Mouse (Mus musculus) stomach, embryonic 15.5 days (tissue): ENCODE measurements around the gene Abhd12. TPM values are rescaled to one million over a fixed set of nuclear protein-coding genes. Genes with fewer than 3 reads are reported as not detected.

Experiments used
- ATAC-seq: fragments of 200-750 bp; cut with Nextera tagmentation; 2 replicates; pipeline ENCODE4 v1.8.0; 2017; ENCODE audit warnings: low read depth, moderate number of reproducible peaks, moderate TSS enrichment; ENCODE audit not compliant: insufficient read depth, low FRiP score
- H3K27ac ChIP-seq: fragments of 300-500 bp; sonication (generic); 2 replicates; pipeline ENCODE4 v1.5.1; 2015; ENCODE audit warnings: mild to moderate bottlenecking, inconsistent platforms
- H3K27me3 ChIP-seq: fragments of 300-500 bp; sonication (generic); replicated peaks from 2 replicates; pipeline ENCODE4 v1.6.1; 2015; ENCODE audit warnings: inconsistent platforms
- H3K36me3 ChIP-seq: fragments of 300-500 bp; sonication (generic); 2 replicates; pipeline ENCODE4 v1.6.1; 2015; ENCODE audit warnings: inconsistent platforms
- H3K4me1 ChIP-seq: fragments of 300-500 bp; sonication (generic); 2 replicates; pipeline ENCODE4 v1.6.1; 2015; ENCODE audit warnings: inconsistent platforms
- H3K4me2 ChIP-seq: fragments of 300-500 bp; sonication (generic); 2 replicates; pipeline ENCODE4 v1.6.1; 2015; ENCODE audit warnings: mild to moderate bottlenecking, inconsistent platforms
- H3K4me3 ChIP-seq: fragments of 300-500 bp; sonication (generic); replicated peaks from 2 replicates; pipeline ENCODE4 v1.5.1; 2015; ENCODE audit warnings: inconsistent platforms
- H3K9ac ChIP-seq: fragments of 300-500 bp; sonication (generic); 2 replicates; pipeline ENCODE4 v1.6.1; 2015; ENCODE audit warnings: inconsistent platforms
- H3K9me3 ChIP-seq: fragments of 300-500 bp; sonication (generic); 2 replicates; pipeline ENCODE4 v1.6.1; 2016; ENCODE audit warnings: inconsistent platforms
- whole genome bisulfite sequencing: fragments of 180-500 bp; shearing (Covaris S2); methylation state at CpG from one replicate; pipeline ENCODE4 v1.1.7; 2015; 5-methylcytosine and 5-hydroxymethylcytosine counted together
- polyA plus RNA-seq: library from polyadenylated mRNA; unstranded; fragments of >200 nt; fragmentation: Nextera tagmentation; extraction: Ambion mirVana; gene quantifications from 2 replicates; pipeline ENCODE4 v1.2.1, GENCODE M21; 2015

Gene Abhd12
- polyA plus RNA-seq, 1 experiment from 2014 or later: 58.3 TPM

DNA sequence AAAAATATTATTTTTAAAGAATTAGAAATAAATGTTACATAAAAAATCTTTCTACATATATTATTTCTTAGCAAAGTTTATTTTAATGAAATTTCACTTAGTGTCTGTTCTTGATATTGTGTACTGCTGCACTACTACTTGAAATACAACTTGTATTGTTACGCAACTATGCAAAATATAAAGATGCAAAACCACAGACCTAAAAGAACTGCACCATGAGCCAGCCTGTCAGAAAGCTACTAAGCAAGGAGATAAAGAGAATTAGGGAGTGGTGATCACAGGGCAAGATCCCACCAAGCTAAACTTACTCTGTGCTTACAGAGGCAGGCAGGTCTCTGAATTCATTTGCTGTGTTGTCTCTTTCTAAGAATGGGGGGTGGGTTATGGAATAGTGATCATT, 29.3 kb downstream of the Abhd12 start:
- Histone ChIP-seq H3K27ac (no peak overlapping the region), H3K4me1 (no peaks in the 10 kb centered on the region), H3K9me3 (no peaks in the 10 kb centered on the region), H3K4me2 (no peak overlapping the region), H3K36me3 (no peaks in the 10 kb centered on the region), H3K27me3 (no peaks in the 10 kb centered on the region), H3K4me3 (no peak overlapping the region), H3K9ac (no peak overlapping the region)
- no peak for ATAC-seq
- 95% methylated on average over 1 of the region's 1 CpGs for WGBS

DNA sequence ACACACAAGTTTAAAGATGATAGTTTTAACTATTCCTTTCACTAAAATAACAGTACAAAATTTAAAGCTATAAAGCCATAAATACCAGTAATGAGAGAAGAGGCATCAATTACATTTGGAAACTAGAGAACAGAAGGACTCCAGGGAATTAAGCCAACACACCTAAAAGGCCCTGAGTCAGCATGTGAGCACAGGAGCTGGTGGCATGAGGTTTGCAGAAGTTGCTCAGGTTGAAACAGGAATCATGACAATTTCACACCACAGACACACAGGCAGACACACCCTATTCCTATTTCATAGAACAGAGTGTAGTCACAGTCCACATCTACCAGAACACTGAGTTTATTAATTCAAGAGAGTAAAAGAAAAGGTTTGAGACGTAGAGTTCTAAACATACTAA, 30.0 kb downstream of the Abhd12 start:
- no peak overlapping the region for H3K4me2 ChIP-seq
- H3K9ac ChIP-seq: no peak overlapping the region
- no peak for ATAC-seq
- no peaks in the 10 kb centered on the region for H3K27me3 ChIP-seq
- H3K4me1 ChIP-seq: no peaks in the 10 kb centered on the region
- H3K27ac ChIP-seq: no peak overlapping the region
- H3K4me3 ChIP-seq: no peak overlapping the region
- WGBS: 88% methylated on average over 1 of the region's 1 CpGs
- no peaks in the 10 kb centered on the region for H3K36me3 ChIP-seq
- no peaks in the 10 kb centered on the region for H3K9me3 ChIP-seq

DNA sequence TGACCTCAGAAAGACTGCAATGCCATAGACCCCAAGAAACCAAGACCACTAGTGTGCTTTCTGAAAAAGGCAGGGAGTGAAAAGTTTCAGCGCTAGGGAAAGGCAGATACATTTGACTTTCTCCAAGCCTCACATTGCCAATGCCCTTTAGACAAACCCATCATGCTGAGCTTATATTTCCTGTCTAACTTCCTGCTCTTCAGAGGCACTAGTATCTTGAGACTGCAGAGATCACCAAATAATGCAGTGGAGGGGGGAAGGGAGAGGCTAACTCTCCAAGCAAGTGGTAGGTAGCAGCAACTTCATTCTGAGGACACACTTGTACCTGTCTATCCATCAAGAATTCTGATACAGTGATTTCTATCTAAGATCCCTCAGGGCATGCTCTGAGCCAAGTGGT, 35.1 kb downstream of the Abhd12 start:
- no peaks in the 10 kb centered on the region for H3K9me3 ChIP-seq
- no peak overlapping the region for H3K4me2 ChIP-seq
- H3K36me3 ChIP-seq: no peaks in the 10 kb centered on the region
- no peaks in the 10 kb centered on the region for H3K4me1 ChIP-seq
- ATAC-seq: no peak
- H3K9ac ChIP-seq: no peak overlapping the region
- no peaks in the 10 kb centered on the region for H3K27me3 ChIP-seq
- H3K27ac ChIP-seq: no peak overlapping the region
- H3K4me3 ChIP-seq: no peak overlapping the region
- 95% methylated on average over 1 of the region's 1 CpGs for WGBS

DNA sequence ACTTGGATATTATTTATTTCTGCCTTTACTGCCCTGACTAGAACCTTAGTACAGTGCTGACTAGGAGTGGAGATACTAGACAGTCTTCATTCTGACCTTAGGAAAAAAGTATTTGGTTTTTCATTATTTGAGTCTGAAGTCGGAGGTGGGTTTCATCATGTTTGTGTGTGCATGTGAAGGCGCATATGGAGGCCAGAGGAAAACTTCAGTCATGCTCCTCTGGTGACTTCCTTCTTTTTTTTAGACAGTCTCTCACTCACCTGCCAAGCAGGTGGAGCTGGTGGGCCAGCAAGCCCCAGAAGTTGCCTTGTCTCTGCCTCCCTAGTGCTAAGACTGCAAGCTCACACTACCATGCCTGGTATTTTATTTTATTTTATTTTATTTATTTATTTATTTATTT, 37.5 kb downstream of the Abhd12 start:
- H3K9ac ChIP-seq: no peak overlapping the region
- no peak for ATAC-seq
- H3K27me3 ChIP-seq: no peaks in the 10 kb centered on the region
- H3K4me1 ChIP-seq: no peaks in the 10 kb centered on the region
- H3K4me2 ChIP-seq: no peak overlapping the region
- no peak overlapping the region for H3K27ac ChIP-seq
- 93% methylated on average over 2 of the region's 2 CpGs for WGBS
- H3K36me3 ChIP-seq: no peaks in the 10 kb centered on the region
- no peak overlapping the region for H3K4me3 ChIP-seq
- no peaks in the 10 kb centered on the region for H3K9me3 ChIP-seq

DNA sequence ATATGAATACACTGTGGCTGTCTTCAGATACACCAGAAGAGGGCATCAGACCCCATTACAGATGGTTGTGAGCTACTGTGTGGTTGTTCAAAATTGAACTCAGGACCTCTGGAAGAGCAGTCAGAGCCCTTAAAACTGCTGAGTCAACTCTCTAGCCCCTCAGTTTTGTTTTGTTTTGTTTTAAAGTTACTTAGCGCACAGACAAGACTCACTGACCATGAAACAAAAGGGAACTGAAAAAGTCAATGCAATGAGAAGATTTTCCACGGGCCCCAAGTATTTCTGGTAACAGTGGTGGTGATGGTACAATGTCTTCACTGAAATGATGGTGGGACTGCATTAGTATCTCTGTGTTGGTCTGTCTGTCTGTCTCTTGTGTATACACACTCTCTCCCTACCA, 43.4 kb downstream of the Abhd12 start:
- no peak overlapping the region for H3K4me2 ChIP-seq
- H3K27me3 ChIP-seq: no peaks in the 10 kb centered on the region
- H3K4me3 ChIP-seq: no peak overlapping the region
- no peak overlapping the region for H3K9ac ChIP-seq
- H3K4me1 ChIP-seq: no peaks in the 10 kb centered on the region
- H3K36me3 ChIP-seq: no peaks in the 10 kb centered on the region
- no peak overlapping the region for H3K27ac ChIP-seq
- H3K9me3 ChIP-seq: no peaks in the 10 kb centered on the region
- no peak for ATAC-seq
- 89% methylated on average over 2 of the region's 2 CpGs for WGBS

DNA sequence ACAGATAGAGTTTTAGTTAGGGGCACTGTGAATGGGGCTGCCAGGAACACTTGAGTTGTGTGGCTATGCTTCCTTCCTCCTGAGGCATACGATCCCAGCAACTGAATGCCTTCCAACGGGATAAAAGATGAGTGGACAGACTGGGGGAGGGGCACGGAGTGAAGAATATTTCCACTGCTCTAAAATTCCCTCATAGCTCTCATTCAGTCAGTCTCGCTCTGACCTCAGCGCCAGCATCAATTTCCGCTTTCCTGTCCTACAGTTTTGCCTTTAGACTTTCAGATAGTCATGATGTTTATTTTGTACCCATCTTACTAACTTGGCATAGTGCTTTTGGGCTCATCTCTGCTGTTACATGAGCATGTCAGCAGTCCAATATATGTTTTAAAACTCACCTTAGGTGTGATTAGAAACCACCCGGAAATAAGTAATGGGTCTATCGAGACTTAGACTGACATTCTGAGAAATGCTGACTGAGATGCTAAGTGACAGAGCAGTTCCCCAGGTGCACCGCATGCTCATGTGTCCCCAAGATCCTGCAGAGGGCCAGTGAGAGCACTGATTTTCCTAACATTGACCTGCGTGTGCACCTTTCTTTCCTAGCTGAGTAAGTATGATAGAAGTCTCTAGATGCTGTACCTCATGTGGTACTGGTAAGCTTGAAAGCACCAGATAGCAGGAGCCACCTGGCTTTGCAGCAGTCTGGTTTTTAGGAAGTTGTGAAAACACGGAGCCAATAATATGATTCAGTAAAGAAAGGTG, 44.7 kb downstream of the Abhd12 start:
- Histone ChIP-seq H3K27ac (no peak overlapping the region), H3K36me3 (no peaks in the 10 kb centered on the region)
- 77% methylated on average over 11 of the region's 11 CpGs for WGBS

DNA sequence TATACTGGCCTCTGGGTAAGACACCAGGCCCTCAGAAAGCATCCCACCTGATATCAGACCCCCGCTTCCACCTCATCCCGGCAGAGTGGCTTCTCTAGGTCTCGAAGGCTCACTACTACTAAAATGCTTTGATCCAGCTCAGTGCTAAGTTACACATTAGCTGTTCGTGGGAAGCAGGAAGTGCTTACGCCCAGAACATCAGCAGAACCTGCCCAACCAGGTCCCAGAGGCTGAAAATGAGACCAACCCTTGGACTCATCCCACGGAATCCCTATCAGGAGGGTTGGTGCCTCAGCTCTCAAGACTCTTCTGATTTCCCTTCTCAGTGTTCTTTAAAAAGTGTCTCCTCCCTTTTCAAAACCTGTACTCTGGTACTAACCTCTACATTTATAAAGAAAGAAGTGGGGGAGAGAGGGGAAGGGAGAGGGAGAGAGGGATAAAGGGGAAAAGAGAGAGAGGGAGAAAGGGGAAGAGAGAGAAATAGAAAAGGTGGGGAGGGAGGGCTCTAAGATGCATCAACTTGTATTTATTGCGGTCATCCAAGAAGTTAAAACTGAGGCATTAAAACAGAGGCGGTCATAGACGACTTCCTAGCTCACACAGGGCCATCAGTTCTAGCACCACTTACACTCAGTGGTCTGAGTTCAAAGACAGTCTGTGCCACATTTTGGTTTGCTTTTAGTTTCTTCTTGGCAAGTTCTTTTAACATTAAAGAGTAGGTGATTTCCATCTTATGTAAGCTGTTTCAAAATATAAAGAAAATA, 45.6 kb downstream of the Abhd12 start:
- H3K4me1 ChIP-seq: no peaks in the 10 kb centered on the region
- H3K27me3 ChIP-seq: no peaks in the 10 kb centered on the region
- H3K4me3 ChIP-seq: no peak overlapping the region
- 74% methylated on average over 9 of the region's 9 CpGs for WGBS
- 0 out of 2 replicates have a peak overlapping the region, but pooled peaks have one; percentile 26 for H3K27ac ChIP-seq
- H3K9me3 ChIP-seq: no peaks in the 10 kb centered on the region
- H3K9ac ChIP-seq: no peak overlapping the region
- H3K4me2 ChIP-seq: no peak overlapping the region; the same call in 1 of the 2 replicates
- H3K36me3 ChIP-seq: no peaks in the 10 kb centered on the region
- peak; percentile 39; the same call in 1 of the 2 replicates for ATAC-seq

More for the DNA sequence above, 44.7 kb downstream of the Abhd12 start:
- Histone ChIP-seq H3K9me3 (no peaks in the 10 kb centered on the region), H3K4me2 (no peak overlapping the region), H3K9ac (no peak overlapping the region), H3K4me3 (no peak overlapping the region), H3K4me1 (no peaks in the 10 kb centered on the region), H3K27me3 (no peaks in the 10 kb centered on the region)
- ATAC-seq: no peak

DNA sequence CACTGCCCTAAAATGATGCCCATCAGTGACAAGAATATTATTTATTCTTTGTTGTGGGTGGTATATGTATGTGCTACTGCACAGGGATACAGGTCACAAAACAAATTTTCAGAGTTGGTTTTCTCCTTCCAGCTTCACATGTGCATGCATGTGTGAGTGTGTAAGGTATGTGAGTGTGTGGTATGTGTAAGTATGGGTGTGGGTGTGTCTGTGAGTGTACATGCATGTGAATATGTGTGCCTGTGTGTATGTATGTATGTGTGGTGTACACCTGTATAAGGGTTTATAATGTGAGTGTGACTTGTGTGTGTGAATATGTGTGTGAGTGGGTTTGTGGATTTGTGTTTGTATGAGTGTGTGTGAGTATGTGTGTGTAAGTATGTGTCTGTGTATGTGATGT, 49.4 kb downstream of the Abhd12 start:
- H3K27me3 ChIP-seq: no peaks in the 10 kb centered on the region
- no peaks in the 10 kb centered on the region for H3K4me1 ChIP-seq
- no peak overlapping the region for H3K27ac ChIP-seq
- H3K9ac ChIP-seq: no peak overlapping the region
- no peak overlapping the region for H3K4me2 ChIP-seq
- no peaks in the 10 kb centered on the region for H3K9me3 ChIP-seq
- H3K36me3 ChIP-seq: no peaks in the 10 kb centered on the region
- no peak overlapping the region for H3K4me3 ChIP-seq
- ATAC-seq: no peak

DNA sequence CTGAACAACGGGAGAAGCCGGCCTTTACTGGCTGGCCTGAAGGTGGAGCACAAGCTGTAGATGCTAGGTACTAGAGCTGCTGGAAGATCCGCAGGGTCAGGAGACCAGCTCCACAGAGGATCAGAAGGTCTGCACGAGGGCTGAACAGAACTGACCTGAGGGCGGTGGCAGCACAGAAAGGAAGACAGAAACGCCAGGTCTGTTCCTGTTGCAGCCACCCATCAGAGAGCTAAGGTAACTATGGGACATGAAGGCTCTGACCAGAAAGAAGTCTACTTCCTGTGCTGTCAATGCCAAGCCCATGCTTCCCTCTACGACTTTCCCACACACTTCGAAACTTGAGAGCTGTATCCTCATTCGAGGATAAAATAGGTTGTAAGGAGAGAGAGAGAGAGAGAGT, 53.3 kb downstream of the Abhd12 start:
- WGBS: 59% methylated on average over 9 of the region's 9 CpGs
- Histone ChIP-seq H3K4me2 (no peak overlapping the region), H3K4me3 (no peak overlapping the region), H3K9me3 (no peaks in the 10 kb centered on the region), H3K36me3 (no peaks in the 10 kb centered on the region), H3K4me1 (no peaks in the 10 kb centered on the region), H3K9ac (no peak overlapping the region), H3K27ac (no peak overlapping the region), H3K27me3 (no peaks in the 10 kb centered on the region)
- ATAC-seq: no peak

DNA sequence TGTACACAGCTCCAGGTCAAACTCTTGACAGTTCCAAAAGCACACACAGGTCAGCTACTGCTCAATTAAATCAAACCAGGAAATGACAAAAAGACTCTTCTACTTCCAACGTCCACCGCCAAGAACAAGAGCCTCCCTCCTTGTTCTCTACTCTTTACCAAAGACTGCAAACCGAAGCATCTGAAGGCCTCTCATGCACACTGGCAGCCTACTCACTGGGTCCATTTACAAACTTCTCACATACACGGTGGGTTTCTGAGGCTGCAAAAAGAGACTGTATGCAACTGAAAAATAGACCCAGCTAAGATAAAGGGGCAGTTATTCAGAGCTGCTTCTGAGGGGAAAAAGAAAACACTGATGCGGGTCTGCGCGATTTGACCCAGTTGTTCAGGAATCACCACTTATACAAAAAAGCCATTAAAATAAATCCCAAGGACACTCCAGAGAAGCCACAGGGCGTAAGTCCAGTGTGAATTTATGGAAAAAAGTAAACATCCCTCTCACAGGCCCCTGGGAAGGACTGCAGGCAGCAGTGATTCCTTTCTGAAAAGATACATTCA, 57.0 kb downstream of the Abhd12 start:
- 54% methylated on average over 8 of the region's 8 CpGs for WGBS
- no peak for ATAC-seq
- H3K27me3 ChIP-seq: no peaks in the 10 kb centered on the region

DNA sequence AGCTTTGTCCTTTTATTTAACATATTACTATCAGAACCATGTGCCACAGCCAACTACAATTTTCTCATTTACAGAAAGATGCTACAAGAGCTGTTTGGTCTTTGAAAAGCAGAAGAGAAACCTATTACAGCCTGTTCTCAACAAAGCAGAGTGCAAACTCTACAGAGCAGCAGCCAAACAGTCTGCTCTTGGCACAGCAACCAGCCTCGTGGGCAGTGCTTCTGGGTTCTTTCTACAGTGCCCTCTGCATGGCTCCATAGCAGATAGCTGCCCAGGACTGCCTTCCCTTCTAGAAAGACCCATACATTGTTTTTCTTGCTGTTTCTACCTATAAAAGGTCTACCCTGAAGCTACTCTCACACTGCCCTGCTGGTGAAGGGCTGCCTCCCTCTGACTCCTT, 59.7 kb downstream of the Abhd12 start:
- Histone ChIP-seq H3K4me1 (no peaks in the 10 kb centered on the region), H3K36me3 (no peaks in the 10 kb centered on the region), H3K27me3 (no peaks in the 10 kb centered on the region), H3K4me2 (no peak overlapping the region), H3K4me3 (no peak overlapping the region), H3K27ac (no peak overlapping the region), H3K9me3 (no peaks in the 10 kb centered on the region), H3K9ac (no peak overlapping the region)
- no peak for ATAC-seq
- WGBS: 74% methylated on average over 1 of the region's 1 CpGs

More for the DNA sequence above, 57.0 kb downstream of the Abhd12 start:
- Histone ChIP-seq H3K9ac (no peak overlapping the region), H3K4me3 (no peak overlapping the region), H3K4me2 (no peak overlapping the region), H3K36me3 (no peaks in the 10 kb centered on the region), H3K4me1 (no peaks in the 10 kb centered on the region), H3K9me3 (no peaks in the 10 kb centered on the region), H3K27ac (peak overlapping the region; percentile 16; the same call in 1 of the 2 replicates)

DNA sequence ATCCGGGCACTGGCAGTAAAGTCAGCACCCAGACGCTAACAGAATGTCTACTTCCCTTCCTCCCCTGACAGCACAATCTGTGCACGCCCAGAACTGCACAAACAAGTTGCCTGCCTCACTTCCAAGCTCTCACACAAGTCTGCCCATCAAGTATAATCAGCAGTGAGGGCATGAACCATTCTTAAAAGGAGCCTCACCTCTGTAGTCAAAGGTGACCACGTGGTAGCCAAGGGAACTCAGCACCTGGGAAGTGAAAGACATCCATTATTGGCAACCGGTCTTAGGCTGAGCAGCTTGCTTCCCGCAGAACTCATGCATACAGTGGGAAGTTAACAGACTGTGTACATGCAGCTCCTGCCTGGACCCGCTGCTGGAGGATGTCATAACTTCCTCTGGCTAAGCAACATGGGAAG, 62.5 kb downstream of the Abhd12 start:
- H3K4me3 ChIP-seq: no peak overlapping the region
- H3K27me3 ChIP-seq: no peaks in the 10 kb centered on the region
- no peaks in the 10 kb centered on the region for H3K36me3 ChIP-seq
- no peak overlapping the region for H3K4me2 ChIP-seq
- no peaks in the 10 kb centered on the region for H3K4me1 ChIP-seq
- peak; percentile 56; the same call in 1 of the 2 replicates for ATAC-seq
- H3K9ac ChIP-seq: no peak overlapping the region
- no peak overlapping the region for H3K27ac ChIP-seq
- no peaks in the 10 kb centered on the region for H3K9me3 ChIP-seq
- 52% methylated on average over 7 of the region's 7 CpGs for WGBS
